Mouse (Mus musculus) forelimb bud, embryonic 11.5 days (tissue): Measurements from ENCODE around the gene Foxp1.
A peak's percentile ranks its signal among the peaks of the same experiment; 100 is the strongest.

Experiments
- DNase-seq: peaks from one replicate; pipeline ENCODE4 v3.0.0-alpha.2; 2012; ENCODE audit warnings: low read depth, low spot score

The Foxp1 gene

GRCm38 (mm10) chr6:99485217-99485883 is 37.2 kb downstream of the Foxp1 start:
- DNase-seq = peak; percentile 78

- no peak for DNase-seq
Measured at GRCm38 (mm10) chr6:99484884-99485216, 37.7 kb downstream of the Foxp1 start.

GRCm38 (mm10) chr6:99484197-99484725 is 38.3 kb downstream of the Foxp1 start:
- no peak for DNase-seq

GRCm38 (mm10) chr6:99483556-99483955 is 39.0 kb downstream of the Foxp1 start:
- DNase-seq = no peak

- no peak for DNase-seq
Measured at GRCm38 (mm10) chr6:99481568-99481967, 41.0 kb downstream of the Foxp1 start.

- DNase-seq = no peak
Measured at GRCm38 (mm10) chr6:99478873-99479650, 43.5 kb downstream of the Foxp1 start.

- DNase-seq = no peak
Measured at GRCm38 (mm10) chr6:99475040-99475439, 47.5 kb downstream of the Foxp1 start.

- DNase-seq = no peak
Measured at GRCm38 (mm10) chr6:99470906-99471305, 51.6 kb downstream of the Foxp1 start.

GRCm38 (mm10) chr6:99469134-99469834 is 53.2 kb downstream of the Foxp1 start:
- no peak for DNase-seq

- DNase-seq = no peak
Measured at GRCm38 (mm10) chr6:99467831-99468230, 54.7 kb downstream of the Foxp1 start.

GRCm38 (mm10) chr6:99467109-99467508 is 55.4 kb downstream of the Foxp1 start:
- no peak for DNase-seq

GRCm38 (mm10) chr6:99466354-99466753 is 56.2 kb downstream of the Foxp1 start:
- DNase-seq = no peak

GRCm38 (mm10) chr6:99464449-99464848 is 58.1 kb downstream of the Foxp1 start:
- no peak for DNase-seq

- no peak for DNase-seq
Measured at GRCm38 (mm10) chr6:99463906-99464305, 58.6 kb downstream of the Foxp1 start.

- no peak for DNase-seq
Measured at GRCm38 (mm10) chr6:99458775-99459174, 63.7 kb downstream of the Foxp1 start.

- DNase-seq = no peak
Measured at GRCm38 (mm10) chr6:99453763-99454520, 68.6 kb downstream of the Foxp1 start.

- DNase-seq = no peak
Measured at GRCm38 (mm10) chr6:99452638-99453185, 69.8 kb downstream of the Foxp1 start.

- DNase-seq = no peak
Measured at GRCm38 (mm10) chr6:99451479-99451878, 71.0 kb downstream of the Foxp1 start.

GRCm38 (mm10) chr6:99447447-99447846 is 75.1 kb downstream of the Foxp1 start:
- no peak for DNase-seq

- no peak for DNase-seq
Measured at GRCm38 (mm10) chr6:99446801-99447415, 75.6 kb downstream of the Foxp1 start.

- no peak for DNase-seq
Measured at GRCm38 (mm10) chr6:99443460-99443859, 79.1 kb downstream of the Foxp1 start.
